In the genomic region with DNA sequence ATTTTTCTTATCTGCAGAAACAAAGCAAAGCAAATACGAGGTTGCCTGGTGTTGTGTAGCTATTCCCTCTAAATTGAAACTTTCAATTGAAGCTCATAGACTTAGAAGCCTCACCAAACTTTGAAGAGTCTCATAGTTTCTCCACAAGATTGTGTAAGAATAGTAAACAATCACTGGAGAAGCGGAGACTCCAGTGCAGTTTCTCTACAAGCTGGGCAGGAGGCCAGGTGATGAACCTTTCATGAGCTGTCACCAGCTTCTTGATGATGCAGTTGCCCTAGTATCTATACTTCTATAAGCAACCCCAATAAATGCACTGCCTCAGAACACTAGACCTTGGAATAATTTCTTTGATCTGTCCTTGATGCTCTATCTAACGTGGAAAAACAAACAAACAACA, we compare ENCODE assay signal across 19 mouse cellular contexts. TPM values are rescaled to one million over a fixed set of nuclear protein-coding genes. Genes with fewer than 3 reads are reported as not detected.
A peak's percentile ranks its signal among the peaks of the same experiment; 100 is the strongest.
DNase-seq lines count a peak whose midpoint lies in the region; ATAC-seq and TF ChIP-seq lines count a peak whose summit lies in the region.
"Had no signal": no experiment of that assay in that cellular context is flagged by ENCODE, and none has a peak within 500 bp of the region (broad histone marks: within the 10 kb centered on the region; RNA-seq: fewer than 3 reads in every experiment).

No protein-coding gene starts in this region.

- no peak for TF ChIP-seq POLR2A in liver, adult 2 months (IDR thresholded peaks at IDR 0.05; ENCODE audit: extremely low read depth, insufficient read depth, low read length)

- H3K9ac ChIP-seq in liver, adult 2 months (ENCODE audit: low read depth, low read length), result no peak overlapping the region
- H3K9ac ChIP-seq in forebrain, embryonic 11.5 days (ENCODE audit: low read length), result no peak overlapping the region
- H3K9ac ChIP-seq: embryonic facial prominence, embryonic 12.5 days; forebrain, postnatal 0 days; hindbrain, embryonic 14.5 days; intestine, embryonic 15.5 days; neural tube, embryonic 12.5 days had no signal

- peaks cover 6% of the 10 kb centered on the region for H3K36me3 ChIP-seq in liver, adult 2 months (ENCODE audit: control insufficient read depth, insufficient read depth, low read length)
- H3K36me3 ChIP-seq in hindbrain, embryonic 10.5 days, result peaks cover 26% of the 10 kb centered on the region
- H3K36me3 ChIP-seq in forebrain, embryonic 11.5 days (ENCODE audit: control insufficient read depth, insufficient read depth, low read length), result no peaks in the 10 kb centered on the region

- peaks cover 5% of the 10 kb centered on the region; the same call in 1 of the 2 replicates for H3K79me2 ChIP-seq in liver, adult 2 months (ENCODE audit: control insufficient read depth, insufficient read depth, low read length)

- H3K4me2 ChIP-seq in forebrain, embryonic 11.5 days (ENCODE audit: low read depth, low read length, severe bottlenecking), result no peak overlapping the region
- H3K4me2 ChIP-seq: embryonic facial prominence, embryonic 12.5 days; hindbrain, embryonic 14.5 days; intestine, embryonic 15.5 days; neural tube, embryonic 12.5 days had no signal

- H3K27me3 ChIP-seq in liver, adult 2 months (ENCODE audit: control insufficient read depth, insufficient read depth, low read length), result no peaks in the 10 kb centered on the region
- no peaks in the 10 kb centered on the region for H3K27me3 ChIP-seq in hindbrain, embryonic 10.5 days (ENCODE audit: insufficient read depth, poor library complexity, severe bottlenecking)
- H3K27me3 ChIP-seq in forebrain, embryonic 11.5 days (ENCODE audit: control insufficient read depth, insufficient read depth, low read length), result no peaks in the 10 kb centered on the region
- H3K27me3 ChIP-seq: embryonic facial prominence, embryonic 12.5 days; intestine, embryonic 15.5 days; neural tube, embryonic 12.5 days had no signal

- H3K27ac ChIP-seq in liver, adult 2 months (replicated peaks; ENCODE audit: insufficient read depth, low read depth, low read length), result no peak overlapping the region
- no peak overlapping the region for H3K27ac ChIP-seq in hindbrain, embryonic 10.5 days
- no peak overlapping the region for H3K27ac ChIP-seq in forebrain, embryonic 11.5 days (ENCODE audit: low read depth, low read length)
- H3K27ac ChIP-seq: embryonic facial prominence, embryonic 12.5 days; hindbrain, embryonic 14.5 days; intestine, embryonic 15.5 days; kidney, postnatal 0 days; midbrain, embryonic 10.5 days; neural tube, embryonic 12.5 days had no signal

- H3K9me3 ChIP-seq in hindbrain, embryonic 10.5 days, result no peaks in the 10 kb centered on the region
- no peaks in the 10 kb centered on the region for H3K9me3 ChIP-seq in forebrain, embryonic 11.5 days (ENCODE audit: control insufficient read depth, low read length)
- H3K9me3 ChIP-seq: embryonic facial prominence, embryonic 12.5 days; intestine, embryonic 15.5 days; midbrain, embryonic 10.5 days; neural tube, embryonic 12.5 days had no signal

- WGBS in liver, adult 2 months, result 17% methylated on average over 3 of the region's 3 CpGs
- WGBS in hindbrain, embryonic 10.5 days, result 92% methylated on average over 3 of the region's 3 CpGs
- WGBS in forebrain, embryonic 11.5 days, result 86% methylated on average over 3 of the region's 3 CpGs

- no peaks in the 10 kb centered on the region; the same call in 1 of the 2 replicates for H3K4me1 ChIP-seq in liver, adult 2 months (ENCODE audit: control insufficient read depth, insufficient read depth, low read length)
- no peaks in the 10 kb centered on the region for H3K4me1 ChIP-seq in hindbrain, embryonic 10.5 days (replicated peaks)
- H3K4me1 ChIP-seq in forebrain, embryonic 11.5 days (replicated peaks; ENCODE audit: control insufficient read depth, insufficient read depth, low read length), result no peaks in the 10 kb centered on the region
- H3K4me1 ChIP-seq: embryonic facial prominence, embryonic 12.5 days; intestine, embryonic 15.5 days; midbrain, embryonic 10.5 days; neural tube, embryonic 12.5 days had no signal

- DNase-seq in liver, adult 2 months (ENCODE audit: extremely low read depth, low read depth, low spot score), result peak; percentile 74
- DNase-seq in liver (no peak), NIH3T3 (ENCODE audit: low read depth) (peak; percentile 63)
- peak; percentile 70 for DNase-seq in adrenal gland, postnatal 10 days
- peak; percentile 42 for DNase-seq in lung, postnatal 10 days
- no peak for DNase-seq in hindbrain, embryonic 10.5 days (ENCODE audit: low spot score)
- no peak for DNase-seq in frontal cortex, adult 2 months (ENCODE audit: extremely low spot score in 1 of 2, low spot score in 1 of 2)
- DNase-seq in forebrain, embryonic 11.5 days (ENCODE audit: low spot score), result no peak
- DNase-seq: cerebellum, adult 11-12 months; forebrain, postnatal 0 days; gastrocnemius, postnatal 25 days; heart, postnatal 10 days; thymus, postnatal 4 days had no signal

- ATAC-seq in forebrain, embryonic 11.5 days (replicated peaks; ENCODE audit: low FRiP score), result no peak
- ATAC-seq: forebrain, postnatal 0 days; intestine, embryonic 15.5 days had no signal

- TF ChIP-seq CTCF in liver, adult 2 months (IDR thresholded peaks at IDR 0.05; ENCODE audit: low read depth, low read length), result no peak

- no peak overlapping the region for H3K4me3 ChIP-seq in liver, adult 2 months (ENCODE audit: insufficient read depth, low read depth, low read length)
- no peak overlapping the region for H3K4me3 ChIP-seq in hindbrain, embryonic 10.5 days
- no peak overlapping the region for H3K4me3 ChIP-seq in forebrain, embryonic 11.5 days (ENCODE audit: low read depth, low read length)
- H3K4me3 ChIP-seq: embryonic facial prominence, embryonic 12.5 days; intestine, embryonic 15.5 days; midbrain, embryonic 10.5 days; neural tube, embryonic 12.5 days had no signal

RNA-seq across cellular contexts. Expression of gene Erbin, which starts 49.5 kb away (rescaled TPM):
- 47.7 and 57.2 TPM in 2 replicates for total RNA-seq in liver, adult 2 months (2014; rRNA removed)
- polyA plus RNA-seq in liver, adult 2 months (2012; rRNA removed), result 4.8 TPM in 2 replicates
- 10 to 100 TPM; 73.8 to 80.7 TPM for total RNA-seq in adrenal gland, postnatal 10 days (2021)
- polyA plus RNA-seq in hindbrain, embryonic 10.5 days (2016; fragmentation: Nextera tagmentation; extraction: Ambion mirVana), result 10.3 and 12.2 TPM in 2 replicates
- 26.8 and 29.4 TPM in 2 replicates for polyA plus RNA-seq in frontal cortex, adult 2 months (2012; rRNA removed)
- polyA plus RNA-seq in forebrain, embryonic 11.5 days (2014; fragmentation: Nextera tagmentation; extraction: Ambion mirVana), result 26.1 and 27.0 TPM in 2 replicates

Comparison
In these comparisons a context has a peak if more than half of its experiments do, and no peak if none do; other contexts are left out.
1. DNase-seq: peak in liver, adult 2 months (single experiment), NIH3T3 (single experiment), adrenal gland, postnatal 10 days (single experiment) and lung, postnatal 10 days (single experiment); none in liver (single experiment), hindbrain, embryonic 10.5 days (single experiment), frontal cortex, adult 2 months (0 of 2) and forebrain, embryonic 11.5 days (single experiment).